Mouse (Mus musculus) lung, postnatal 36 days (tissue): ENCODE results near the gene Chst3.
"Not testable (repeated sequence)": the region's sequence is repeated elsewhere in the genome, so short reads cannot be mapped to it uniquely, and the experiment has no call there.

ENCODE experiments used
- DNase-seq: peaks from one replicate; pipeline ENCODE4 v3.0.0; 2022; ENCODE audit warnings: mixed read lengths

The Chst3 gene

GRCm38 (mm10) chr10:60196971-60197370 is 22.1 kb downstream of the Chst3 start:
- DNase-seq: peak; percentile 49

- DNase-seq: peak; percentile 42
These were observed 24.0 kb downstream of the Chst3 start for GRCm38 (mm10) chr10:60195087-60195486.

GRCm38 (mm10) chr10:60193532-60194423 is 25.3 kb downstream of the Chst3 start:
- peak; percentile 39 for DNase-seq

- peak; percentile 88 for DNase-seq
These were observed 27.3 kb downstream of the Chst3 start for GRCm38 (mm10) chr10:60191796-60192195.

GRCm38 (mm10) chr10:60189534-60190186 is 29.4 kb downstream of the Chst3 start:
- DNase-seq: no peak

GRCm38 (mm10) chr10:60186191-60186945 is 32.7 kb downstream of the Chst3 start:
- peak; percentile 32 for DNase-seq

GRCm38 (mm10) chr10:60185023-60185709 is 33.9 kb downstream of the Chst3 start:
- no peak for DNase-seq

GRCm38 (mm10) chr10:60175306-60175705 is 43.8 kb downstream of the Chst3 start:
- not testable (repeated sequence) for DNase-seq

GRCm38 (mm10) chr10:60174506-60174905 is 44.6 kb downstream of the Chst3 start:
- no peak for DNase-seq

GRCm38 (mm10) chr10:60173035-60173434 is 46.0 kb downstream of the Chst3 start:
- DNase-seq: peak; percentile 33

GRCm38 (mm10) chr10:60172306-60172705 is 46.8 kb downstream of the Chst3 start:
- DNase-seq: no peak

- DNase-seq: no peak
These were observed 47.7 kb downstream of the Chst3 start for GRCm38 (mm10) chr10:60171368-60171767.

GRCm38 (mm10) chr10:60170326-60171089 is 48.6 kb downstream of the Chst3 start:
- DNase-seq: no peak

- peak; percentile 37 for DNase-seq
These were observed 50.1 kb downstream of the Chst3 start for GRCm38 (mm10) chr10:60168960-60169359.

GRCm38 (mm10) chr10:60168306-60168705 is 50.8 kb downstream of the Chst3 start:
- peak; percentile 21 for DNase-seq

- no peak for DNase-seq
These were observed 53.0 kb downstream of the Chst3 start for GRCm38 (mm10) chr10:60166068-60166467.

GRCm38 (mm10) chr10:60164869-60165268 is 54.2 kb downstream of the Chst3 start:
- DNase-seq: no peak

- no peak for DNase-seq
These were observed 56.1 kb downstream of the Chst3 start for GRCm38 (mm10) chr10:60162973-60163255.

- DNase-seq: not testable (repeated sequence)
These were observed 56.7 kb downstream of the Chst3 start for GRCm38 (mm10) chr10:60162184-60162972.

GRCm38 (mm10) chr10:60161397-60161796 is 57.7 kb downstream of the Chst3 start:
- DNase-seq: not testable (repeated sequence)

- no peak for DNase-seq
These were observed 60.9 kb downstream of the Chst3 start for GRCm38 (mm10) chr10:60158144-60158543.
